Mouse (Mus musculus) spleen, embryonic (tissue): ENCODE measurements around the gene Ercc6l2.
"Not testable (repeated sequence)": the region's sequence is repeated elsewhere in the genome, so short reads cannot be mapped to it uniquely, and the experiment has no call there.

ENCODE experiments used
- CTCF ChIA-PET: fragments of 350-600 bp; sonication (Branson Sonifier 250); formaldehyde crosslinking; loops from one replicate; lab custom pipeline; 2022; lab: Charles Lee

Ercc6l2 gene

GRCm38 (mm10) chr13:63879105-63879863, 64.2 kb downstream of the Ercc6l2 start:
- CTCF ChIA-PET = interaction anchor here (0.6 kb wide), 1 partner anchor 31 kb away, joined by 3 read pairs; no protein-coding TSS in a partner anchor

GRCm38 (mm10) chr13:63879864-63880141, 64.8 kb downstream of the Ercc6l2 start:
- CTCF ChIA-PET = no interaction called here

DNA sequence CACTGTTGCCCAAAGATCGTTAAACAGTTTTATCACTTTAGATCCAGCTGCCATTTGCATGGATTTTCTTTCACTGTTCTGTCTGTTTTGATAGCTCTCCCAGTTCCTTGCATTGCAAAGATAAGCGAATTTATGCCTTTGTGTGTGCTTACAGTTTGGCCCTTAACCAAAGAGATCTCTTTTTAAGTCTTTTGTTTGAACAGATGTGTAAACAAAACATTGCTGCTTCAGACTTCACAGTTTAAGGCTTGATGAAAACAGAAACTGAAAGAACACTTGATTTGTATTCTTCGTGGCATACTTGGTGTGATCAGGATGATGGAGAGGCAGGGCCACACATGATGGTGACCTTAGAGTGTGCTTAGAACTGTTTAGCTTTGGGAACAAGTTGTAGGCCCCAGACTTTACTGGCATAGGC, 70.5 kb downstream of the Ercc6l2 start:
- CTCF ChIA-PET = interaction anchor here (0.6 kb wide), 1 partner anchor 11 kb away, joined by 3 read pairs; no protein-coding TSS in a partner anchor

- CTCF ChIA-PET = interaction anchor here (0.7 kb wide), 1 partner anchor 960 kb away, joined by 3 read pairs; no protein-coding TSS in a partner anchor
These were observed 71.5 kb downstream of the Ercc6l2 start for GRCm38 (mm10) chr13:63886429-63887052.

DNA sequence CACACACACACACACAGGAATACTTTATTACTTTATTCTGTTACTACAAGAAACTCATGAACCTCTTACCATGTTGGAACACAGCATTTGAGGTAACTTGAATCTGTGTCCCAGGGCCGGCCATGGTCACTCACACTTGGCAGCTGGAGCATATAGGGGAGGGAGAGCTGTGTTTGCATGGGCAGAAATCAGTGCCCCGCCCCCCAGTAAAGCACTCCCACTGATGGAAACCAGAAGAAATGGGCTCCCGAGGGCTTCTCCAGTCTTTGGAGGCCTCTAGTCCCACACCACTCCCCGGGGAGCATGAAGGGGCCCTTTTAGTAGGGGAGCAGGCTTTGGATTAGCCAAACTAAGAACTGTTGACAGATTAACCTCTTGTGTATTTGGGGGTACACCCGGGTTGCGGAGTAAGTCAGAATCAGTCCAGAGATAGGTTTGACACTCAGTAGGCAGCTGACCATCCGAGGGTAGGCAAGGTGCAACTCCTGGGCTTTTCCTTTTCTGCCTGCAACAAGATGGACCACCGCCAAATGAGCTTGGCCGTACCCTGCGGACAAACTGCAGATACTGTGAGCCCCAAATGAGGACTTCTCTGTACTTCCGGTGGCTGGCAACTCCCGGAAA, 85.8 kb downstream of the Ercc6l2 start:
- CTCF ChIA-PET = no interaction called here

DNA sequence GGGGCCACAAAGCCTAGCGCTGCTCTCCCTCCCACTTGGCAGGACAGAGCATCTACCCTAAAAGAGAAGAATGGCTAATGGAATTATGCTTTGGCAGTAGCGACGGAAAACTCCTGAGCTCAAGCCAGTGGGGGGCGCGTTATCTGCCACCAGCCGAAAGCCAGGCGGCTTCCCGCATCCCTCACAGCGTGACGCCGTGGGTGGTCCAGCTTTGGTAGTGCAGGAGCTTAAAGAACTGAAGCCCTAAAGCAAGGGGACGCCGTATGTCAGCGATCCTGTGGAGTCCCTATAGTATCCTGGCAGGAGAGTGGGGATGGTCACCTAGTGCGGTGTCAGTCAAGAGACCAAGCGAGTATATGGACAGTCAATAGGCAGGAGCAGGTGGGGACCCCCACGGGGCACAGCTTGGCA, 86.3 kb downstream of the Ercc6l2 start:
- CTCF ChIA-PET = no interaction called here

- CTCF ChIA-PET = interaction anchor here (0.6 kb wide), 1 partner anchor 45 kb away, joined by 4 read pairs; no protein-coding TSS in a partner anchor
These were observed 86.9 kb downstream of the Ercc6l2 start for GRCm38 (mm10) chr13:63901714-63902597.

GRCm38 (mm10) chr13:63906516-63906915, 91.5 kb downstream of the Ercc6l2 start:
- CTCF ChIA-PET = no interaction called here

DNA sequence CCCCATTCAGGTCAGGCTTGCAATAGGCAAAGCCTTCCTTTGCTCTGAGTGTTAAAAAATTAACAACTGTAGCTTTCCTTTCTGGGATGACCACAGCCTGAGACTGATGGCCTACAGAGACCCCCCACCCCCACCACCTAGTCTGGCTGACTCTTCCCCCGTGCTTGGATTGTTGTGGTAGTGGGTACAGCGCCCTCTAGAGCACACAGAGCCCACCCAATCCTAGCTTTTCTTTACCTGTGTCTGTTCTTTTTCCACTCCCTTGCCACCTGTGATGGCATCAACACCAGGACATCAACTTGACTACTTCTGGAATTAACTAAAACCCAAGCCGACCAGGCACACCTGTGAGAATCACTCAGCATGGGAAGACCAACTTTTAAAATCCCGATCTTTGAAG, 92.4 kb downstream of the Ercc6l2 start:
- CTCF ChIA-PET = no interaction called here

- CTCF ChIA-PET = no interaction called here
These were observed 95.2 kb downstream of the Ercc6l2 start for GRCm38 (mm10) chr13:63910141-63910804.

GRCm38 (mm10) chr13:63911617-63912016, 96.6 kb downstream of the Ercc6l2 start:
- CTCF ChIA-PET = no interaction called here

DNA sequence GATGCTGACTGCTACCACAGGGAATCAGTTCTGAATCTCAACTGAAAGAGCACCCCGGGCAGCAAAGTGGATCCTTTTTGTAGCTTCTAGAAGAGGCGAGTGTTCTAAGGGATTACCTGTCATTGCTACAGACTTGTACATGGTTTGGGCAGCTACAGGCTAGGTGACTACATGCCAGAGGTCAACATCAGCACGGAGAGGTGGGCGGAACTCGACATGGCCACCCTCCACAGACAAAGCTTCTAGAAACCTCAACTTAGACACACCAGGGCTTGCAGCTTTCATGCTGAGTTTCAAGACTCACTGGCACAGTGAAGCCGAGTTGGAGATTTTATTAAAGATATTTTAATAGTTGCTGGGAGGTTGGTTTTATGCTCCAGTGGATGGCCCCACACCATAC, 98.1 kb downstream of the Ercc6l2 start:
- CTCF ChIA-PET = interaction anchor here (0.7 kb wide), 1 partner anchor 14 kb away, joined by 3 read pairs; no protein-coding TSS in a partner anchor

DNA sequence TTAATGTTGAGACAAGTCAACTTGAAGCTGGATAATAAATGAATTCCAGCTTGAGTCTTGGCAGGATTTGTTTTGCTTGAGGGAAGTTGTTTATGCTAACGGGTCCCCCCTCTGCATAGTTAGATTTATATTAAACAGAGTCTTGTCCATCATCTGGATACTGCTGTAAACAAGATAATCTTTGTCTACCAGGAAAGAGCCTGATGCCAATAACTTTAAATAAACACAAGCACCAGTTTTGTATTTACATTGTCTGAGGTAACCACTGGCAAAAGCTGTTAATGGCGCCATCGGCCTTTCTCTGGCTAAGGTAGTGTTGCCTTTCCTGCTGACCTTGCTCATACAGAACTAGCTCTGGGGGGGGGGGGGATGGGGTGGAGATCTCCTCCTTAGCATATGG, 100.1 kb downstream of the Ercc6l2 start:
- CTCF ChIA-PET = no interaction called here

DNA sequence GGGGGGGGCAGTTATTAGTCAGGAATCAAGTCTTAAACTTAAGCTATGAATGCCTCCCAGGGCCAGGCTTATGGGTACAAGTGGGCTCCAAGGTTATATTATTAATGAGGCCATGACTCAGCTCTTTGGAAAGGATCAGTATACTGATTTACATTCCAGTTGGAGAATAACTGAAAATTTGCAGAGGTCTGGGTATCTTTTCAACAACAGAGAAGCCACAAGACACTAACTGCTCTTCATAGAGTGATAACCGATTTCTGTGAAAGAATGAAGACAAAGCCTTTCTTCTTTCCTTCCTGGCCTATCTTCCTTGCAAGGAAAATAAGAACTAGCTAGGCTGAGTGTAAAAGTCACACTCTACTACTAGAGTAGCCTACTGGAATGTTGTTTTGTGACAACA, 100.6 kb downstream of the Ercc6l2 start:
- CTCF ChIA-PET = no interaction called here

DNA sequence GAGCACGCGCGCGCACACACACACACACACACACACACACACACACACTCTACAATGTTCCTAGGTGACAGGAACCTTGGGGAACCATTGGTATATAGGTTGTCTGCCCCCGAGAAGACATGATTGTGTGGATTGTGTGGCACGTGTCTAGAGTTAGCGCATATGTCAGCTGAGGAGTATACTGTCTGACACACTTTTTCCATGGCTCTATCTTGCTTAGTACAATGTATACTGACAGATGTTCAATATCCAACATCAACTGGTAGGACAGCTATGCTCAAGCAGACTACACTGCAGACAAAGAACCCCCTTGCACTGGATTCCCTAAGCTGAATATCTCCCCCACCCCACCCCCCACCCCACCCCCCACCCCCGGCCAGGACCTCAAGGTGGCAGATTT, 101.5 kb downstream of the Ercc6l2 start:
- CTCF ChIA-PET = no interaction called here

GRCm38 (mm10) chr13:63917198-63917767, 102.2 kb downstream of the Ercc6l2 start:
- CTCF ChIA-PET = no interaction called here

DNA sequence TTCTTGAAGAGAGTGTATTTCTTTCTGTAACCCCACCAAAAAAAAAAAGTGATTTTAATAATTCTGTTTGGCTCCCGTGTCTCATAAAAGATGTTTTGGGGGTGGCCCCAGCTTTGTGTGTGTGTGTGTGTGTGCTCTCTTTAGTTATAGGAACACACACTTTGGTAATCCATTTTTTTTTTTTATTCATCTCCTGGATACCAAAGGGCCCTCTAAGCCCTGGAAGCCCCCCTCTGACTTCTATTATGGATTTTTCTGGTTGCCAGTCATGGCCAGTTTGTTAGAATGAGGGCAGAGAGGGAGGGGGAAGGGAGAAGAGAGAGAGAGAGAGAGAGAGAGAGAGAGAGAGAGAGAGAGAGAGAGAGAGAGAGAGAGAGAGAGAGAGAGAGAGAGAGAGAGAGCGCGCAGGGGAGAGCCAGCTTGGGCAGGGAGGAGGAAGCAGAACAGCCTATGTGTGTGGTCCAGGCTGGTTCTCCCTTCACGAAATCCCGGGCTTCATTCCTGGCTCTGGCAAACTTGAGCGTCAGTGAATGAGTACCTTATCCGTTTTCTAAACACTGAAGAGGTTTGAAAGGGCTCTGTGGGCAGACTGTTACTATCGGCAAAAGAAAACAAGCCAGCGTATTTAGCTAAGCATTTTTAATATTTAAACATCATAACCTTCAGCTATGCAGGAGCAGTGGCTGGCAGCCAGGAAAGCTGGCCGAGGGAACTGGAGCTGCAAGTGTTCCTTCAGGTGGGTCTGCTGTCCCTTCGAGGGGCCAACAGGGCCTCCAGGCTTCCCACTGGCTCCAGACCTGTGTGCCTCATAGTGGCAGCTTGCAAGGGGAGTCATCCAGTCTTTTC, 103.0 kb downstream of the Ercc6l2 start:
- CTCF ChIA-PET = no interaction called here

- CTCF ChIA-PET = no interaction called here
These were observed 103.8 kb downstream of the Ercc6l2 start for GRCm38 (mm10) chr13:63918733-63919422.

DNA sequence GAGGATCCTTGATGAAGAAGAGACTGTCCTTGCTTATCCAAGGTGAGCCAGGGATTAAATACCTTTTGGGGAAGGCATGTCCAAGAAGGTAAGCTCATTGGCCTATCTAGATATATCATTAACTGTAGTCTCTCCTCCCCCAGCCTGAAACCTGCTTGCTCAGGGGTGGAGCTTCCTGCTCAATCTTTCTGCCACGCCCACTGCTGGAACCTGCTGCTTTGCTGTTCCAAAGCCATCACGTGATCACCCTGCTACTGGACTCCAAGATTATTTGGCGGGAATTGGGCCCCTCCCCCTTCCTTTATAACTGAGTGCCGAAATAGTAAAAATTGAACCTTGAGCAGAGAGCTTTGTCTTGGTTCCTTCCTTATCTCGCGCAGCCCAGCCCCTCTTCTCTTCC, 109.0 kb downstream of the Ercc6l2 start:
- CTCF ChIA-PET = not testable (repeated sequence)
